ENCODE assay signal across 25 mouse cellular contexts in the genomic region with DNA sequence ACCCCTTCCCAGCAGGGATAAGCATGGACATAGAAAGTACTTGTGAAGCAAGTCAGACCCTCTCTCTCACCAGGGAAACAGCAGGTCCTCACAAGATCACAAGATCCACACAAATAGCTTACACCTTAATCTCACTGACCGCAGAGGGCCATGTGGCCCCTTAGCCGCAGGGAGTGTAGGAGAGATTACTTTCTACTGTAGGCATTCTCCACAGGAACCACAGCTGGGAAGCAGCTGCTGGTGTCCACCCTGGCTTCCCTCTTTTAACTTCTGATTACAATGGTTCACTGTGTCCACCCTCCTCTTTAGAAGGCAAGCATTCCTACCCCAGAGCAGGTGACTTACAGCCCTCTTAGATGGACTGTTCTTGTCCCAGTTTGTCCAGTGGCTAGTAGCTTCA. TPM values are rescaled to one million over a fixed set of nuclear protein-coding genes. Genes with fewer than 3 reads are reported as not detected.
A peak's percentile ranks its signal among the peaks of the same experiment; 100 is the strongest.
DNase-seq lines count a peak whose midpoint lies in the region; ATAC-seq and TF ChIP-seq lines count a peak whose summit lies in the region.
"Had no signal": no experiment of that assay in that cellular context is flagged by ENCODE, and none has a peak within 500 bp of the region (broad histone marks: within the 10 kb centered on the region; RNA-seq: fewer than 3 reads in every experiment).

No protein-coding gene starts in this region.

- WGBS in embryonic facial prominence, embryonic 13.5 days: 40% methylated on average over 2 of the region's 2 CpGs
- WGBS in embryonic facial prominence, embryonic 10.5 days: 65% methylated on average over 2 of the region's 2 CpGs
- WGBS in limb, embryonic 14.5 days: 40% methylated on average over 2 of the region's 2 CpGs
- 60% methylated on average over 2 of the region's 2 CpGs for WGBS in limb, embryonic 10.5 days
- 14% methylated on average over 2 of the region's 2 CpGs for WGBS in liver, embryonic 12.5 days (ENCODE audit: insufficient replicate concordance)

- H3K9ac ChIP-seq in embryonic facial prominence, embryonic 13.5 days: 0 out of 2 replicates have a peak overlapping the region, but pooled peaks have one; percentile 1
- H3K9ac ChIP-seq in limb, embryonic 14.5 days (ENCODE audit: low read depth, low read length, severe bottlenecking): no peak overlapping the region
- peak overlapping the region; percentile 43 for H3K9ac ChIP-seq in liver, embryonic 12.5 days
- H3K9ac ChIP-seq: hindbrain, embryonic 15.5 days; intestine, embryonic 15.5 days; kidney, embryonic 15.5 days; lung, embryonic 14.5 days; neural tube, embryonic 12.5 days had no signal

- peak overlapping the region; percentile 48; the same call in 1 of the 2 replicates for H3K27ac ChIP-seq in embryonic facial prominence, embryonic 13.5 days
- no peak overlapping the region for H3K27ac ChIP-seq in embryonic facial prominence, embryonic 10.5 days (replicated peaks)
- H3K27ac ChIP-seq in limb, embryonic 14.5 days (replicated peaks; ENCODE audit: low read depth, low read length): 0 out of 2 replicates have a peak overlapping the region, but pooled peaks have one; percentile 26
- no peak overlapping the region for H3K27ac ChIP-seq in limb, embryonic 10.5 days
- peak overlapping the region; percentile 59 for H3K27ac ChIP-seq in liver, embryonic 12.5 days
- H3K27ac ChIP-seq: gastrocnemius, adult 2 months; hindbrain, embryonic 15.5 days; intestine, embryonic 15.5 days; kidney, embryonic 15.5 days; midbrain, embryonic 10.5 days; neural tube, embryonic 12.5 days; stomach, postnatal 0 days had no signal

- H3K4me2 ChIP-seq in embryonic facial prominence, embryonic 13.5 days: no peak overlapping the region
- H3K4me2 ChIP-seq in limb, embryonic 14.5 days (replicated peaks; ENCODE audit: low read depth, low read length, severe bottlenecking): no peak overlapping the region
- H3K4me2 ChIP-seq in liver, embryonic 12.5 days: peak overlapping the region; percentile 49
- H3K4me2 ChIP-seq: hindbrain, embryonic 15.5 days; intestine, embryonic 15.5 days; kidney, embryonic 15.5 days; lung, embryonic 14.5 days; neural tube, embryonic 12.5 days had no signal

- no peaks in the 10 kb centered on the region for H3K27me3 ChIP-seq in embryonic facial prominence, embryonic 13.5 days
- H3K27me3 ChIP-seq in embryonic facial prominence, embryonic 10.5 days (replicated peaks; ENCODE audit: low read depth, poor library complexity, severe bottlenecking): no peaks in the 10 kb centered on the region
- H3K27me3 ChIP-seq in limb, embryonic 14.5 days (ENCODE audit: control insufficient read depth, insufficient read depth, low read length): no peaks in the 10 kb centered on the region
- no peaks in the 10 kb centered on the region for H3K27me3 ChIP-seq in limb, embryonic 10.5 days (ENCODE audit: low read depth, poor library complexity, severe bottlenecking)
- H3K27me3 ChIP-seq in liver, embryonic 12.5 days (replicated peaks): no peaks in the 10 kb centered on the region
- H3K27me3 ChIP-seq: hindbrain, embryonic 15.5 days; intestine, embryonic 15.5 days; kidney, embryonic 15.5 days; neural tube, embryonic 12.5 days had no signal

- H3K9me3 ChIP-seq in embryonic facial prominence, embryonic 13.5 days: no peaks in the 10 kb centered on the region
- no peaks in the 10 kb centered on the region for H3K9me3 ChIP-seq in embryonic facial prominence, embryonic 10.5 days
- no peaks in the 10 kb centered on the region for H3K9me3 ChIP-seq in limb, embryonic 14.5 days (ENCODE audit: control insufficient read depth, low read length)
- no peaks in the 10 kb centered on the region for H3K9me3 ChIP-seq in limb, embryonic 10.5 days (replicated peaks)
- H3K9me3 ChIP-seq in liver, embryonic 12.5 days (replicated peaks): no peaks in the 10 kb centered on the region
- H3K9me3 ChIP-seq: G1E; hindbrain, embryonic 15.5 days; intestine, embryonic 15.5 days; kidney, embryonic 15.5 days; midbrain, embryonic 10.5 days; neural tube, embryonic 12.5 days had no signal

- ATAC-seq in embryonic facial prominence, embryonic 13.5 days (ENCODE audit: insufficient number of reproducible peaks, insufficient read depth, low FRiP score, low TSS enrichment, low read depth): no peak
- ATAC-seq in limb, embryonic 14.5 days (ENCODE audit: low FRiP score, low read depth): no peak
- ATAC-seq in liver, embryonic 12.5 days: peak; percentile 42
- ATAC-seq: intestine, embryonic 15.5 days had no signal

- no peak for TF ChIP-seq POLR2A in limb, embryonic 14.5 days (IDR thresholded peaks at IDR 0.05; ENCODE audit: borderline replicate concordance, extremely low read depth, insufficient read depth, insufficient read length)

- DNase-seq in embryonic facial prominence, embryonic 10.5 days (ENCODE audit: low spot score): no peak
- no peak for DNase-seq in limb, embryonic 14.5 days (ENCODE audit: low spot score)
- DNase-seq in limb, embryonic 10.5 days (ENCODE audit: low spot score): no peak
- DNase-seq in cerebellum, adult 9-11 months: no peak
- no peak for DNase-seq in T-cell, adult 2 months (ENCODE audit: low spot score)
- DNase-seq in urinary bladder, postnatal 25 days (ENCODE audit: low spot score): no peak
- DNase-seq: cerebellum, adult 9-10 months; gastrocnemius, adult 2 months; heart, postnatal 4 days; kidney, postnatal 4 days; layer of hippocampus, adult 9-11 months; lung, embryonic 14.5 days; lung, postnatal 36 days had no signal

- no peak overlapping the region for H3K4me3 ChIP-seq in embryonic facial prominence, embryonic 13.5 days
- no peak overlapping the region for H3K4me3 ChIP-seq in embryonic facial prominence, embryonic 10.5 days
- H3K4me3 ChIP-seq in limb, embryonic 14.5 days (replicated peaks; ENCODE audit: low read length): no peak overlapping the region
- no peak overlapping the region for H3K4me3 ChIP-seq in limb, embryonic 10.5 days
- no peak overlapping the region for H3K4me3 ChIP-seq in liver, embryonic 12.5 days
- H3K4me3 ChIP-seq: gastrocnemius, adult 2 months; hindbrain, embryonic 15.5 days; intestine, embryonic 15.5 days; kidney, embryonic 15.5 days; midbrain, embryonic 10.5 days; neural tube, embryonic 12.5 days had no signal

- no peaks in the 10 kb centered on the region for H3K36me3 ChIP-seq in embryonic facial prominence, embryonic 13.5 days
- H3K36me3 ChIP-seq in embryonic facial prominence, embryonic 10.5 days (replicated peaks): no peaks in the 10 kb centered on the region
- H3K36me3 ChIP-seq in limb, embryonic 14.5 days (ENCODE audit: control insufficient read depth, insufficient read depth, low read length): no peaks in the 10 kb centered on the region
- no peaks in the 10 kb centered on the region for H3K36me3 ChIP-seq in limb, embryonic 10.5 days
- no peaks in the 10 kb centered on the region for H3K36me3 ChIP-seq in liver, embryonic 12.5 days
- H3K36me3 ChIP-seq: hindbrain, embryonic 15.5 days; intestine, embryonic 15.5 days; kidney, embryonic 15.5 days; midbrain, embryonic 10.5 days; neural tube, embryonic 12.5 days had no signal

- H3K4me1 ChIP-seq in embryonic facial prominence, embryonic 13.5 days: peaks cover 20% of the 10 kb centered on the region
- peaks cover 19% of the 10 kb centered on the region for H3K4me1 ChIP-seq in embryonic facial prominence, embryonic 10.5 days
- peaks cover 15% of the 10 kb centered on the region for H3K4me1 ChIP-seq in limb, embryonic 14.5 days (ENCODE audit: control insufficient read depth, insufficient read depth, low read length)
- peaks cover 17% of the 10 kb centered on the region for H3K4me1 ChIP-seq in limb, embryonic 10.5 days
- H3K4me1 ChIP-seq in liver, embryonic 12.5 days: peaks cover 52% of the 10 kb centered on the region

RNA-seq across cellular contexts. Expression of gene Nudt9, which starts 2.4 kb away (rescaled TPM):
- polyA plus RNA-seq in embryonic facial prominence, embryonic 13.5 days (2015; fragmentation: Nextera tagmentation; extraction: Ambion mirVana): 63.0 and 64.0 TPM in 2 replicates
- 63.1 and 65.1 TPM in 2 replicates for polyA plus RNA-seq in embryonic facial prominence, embryonic 10.5 days (2016; fragmentation: Nextera tagmentation; extraction: Ambion mirVana)
- 42.8 and 48.0 TPM in 2 replicates for polyA plus RNA-seq in limb, embryonic 14.5 days (2012; rRNA removed)
- polyA plus RNA-seq in limb, embryonic 14.5 days (2014; fragmentation: Nextera tagmentation; extraction: Ambion mirVana): 58.6 and 59.9 TPM in 2 replicates
- polyA plus RNA-seq in limb, embryonic 10.5 days (2016; fragmentation: Nextera tagmentation; extraction: Ambion mirVana): 63.0 and 63.8 TPM in 2 replicates
- 86.3 and 88.9 TPM in 2 replicates for polyA plus RNA-seq in liver, embryonic 12.5 days (2016; fragmentation: Nextera tagmentation; extraction: Ambion mirVana)

RNA-seq across cellular contexts. Expression of gene Hsd17b11, which starts 22.0 kb away (rescaled TPM):
- polyA plus RNA-seq in embryonic facial prominence, embryonic 13.5 days (2015; fragmentation: Nextera tagmentation; extraction: Ambion mirVana): 2.8 and 3.6 TPM in 2 replicates
- polyA plus RNA-seq in embryonic facial prominence, embryonic 10.5 days (2016; fragmentation: Nextera tagmentation; extraction: Ambion mirVana): 2.1 and 2.6 TPM in 2 replicates
- 13.7 and 16.2 TPM in 2 replicates for polyA plus RNA-seq in limb, embryonic 14.5 days (2012; rRNA removed)
- polyA plus RNA-seq in limb, embryonic 14.5 days (2014; fragmentation: Nextera tagmentation; extraction: Ambion mirVana): 3.4 and 3.5 TPM in 2 replicates
- 1.9 and 2.4 TPM in 2 replicates for polyA plus RNA-seq in limb, embryonic 10.5 days (2016; fragmentation: Nextera tagmentation; extraction: Ambion mirVana)
- polyA plus RNA-seq in liver, embryonic 12.5 days (2016; fragmentation: Nextera tagmentation; extraction: Ambion mirVana): 1.5 and 1.7 TPM in 2 replicates

RNA-seq across cellular contexts. Expression of gene Gm17660, which starts 33.7 kb away (rescaled TPM):
- polyA plus RNA-seq in embryonic facial prominence, embryonic 13.5 days (2015; fragmentation: Nextera tagmentation; extraction: Ambion mirVana): not detected in 2 replicates
- polyA plus RNA-seq in embryonic facial prominence, embryonic 10.5 days (2016; fragmentation: Nextera tagmentation; extraction: Ambion mirVana): not detected in 2 replicates
- polyA plus RNA-seq in limb, embryonic 14.5 days (2012; rRNA removed): not detected in 2 replicates
- not detected in 2 replicates for polyA plus RNA-seq in limb, embryonic 14.5 days (2014; fragmentation: Nextera tagmentation; extraction: Ambion mirVana)
- not detected in 2 replicates for polyA plus RNA-seq in limb, embryonic 10.5 days (2016; fragmentation: Nextera tagmentation; extraction: Ambion mirVana)
- polyA plus RNA-seq in liver, embryonic 12.5 days (2016; fragmentation: Nextera tagmentation; extraction: Ambion mirVana): not detected in 2 replicates
- polyA plus RNA-seq: forebrain, embryonic 11.5 days; G1E; gonadal fat pad, adult 2 months; hindbrain, embryonic 15.5 days; intestine, embryonic 15.5 days; limb, embryonic 11.5 days; lung, embryonic 14.5 days; midbrain, embryonic 10.5 days; neural tube, embryonic 12.5 days; stomach, postnatal 0 days had no signal

Comparison
In these comparisons a context has a peak if more than half of its experiments do, and no peak if none do; other contexts are left out.
1. H3K27ac ChIP-seq: peak in embryonic facial prominence, embryonic 13.5 days (single experiment), limb, embryonic 14.5 days (single experiment) and liver, embryonic 12.5 days (single experiment); none in embryonic facial prominence, embryonic 10.5 days (single experiment) and limb, embryonic 10.5 days (single experiment).